Mouse (Mus musculus) cerebellum, adult 11-12 months (tissue): ENCODE results near the gene Kdm6b.
"Not testable (repeated sequence)": the region's sequence is repeated elsewhere in the genome, so short reads cannot be mapped to it uniquely, and the experiment has no call there.

Source experiments
- DNase-seq: peaks from one replicate; pipeline ENCODE4 v3.0.0; 2022

Gene Kdm6b

DNA sequence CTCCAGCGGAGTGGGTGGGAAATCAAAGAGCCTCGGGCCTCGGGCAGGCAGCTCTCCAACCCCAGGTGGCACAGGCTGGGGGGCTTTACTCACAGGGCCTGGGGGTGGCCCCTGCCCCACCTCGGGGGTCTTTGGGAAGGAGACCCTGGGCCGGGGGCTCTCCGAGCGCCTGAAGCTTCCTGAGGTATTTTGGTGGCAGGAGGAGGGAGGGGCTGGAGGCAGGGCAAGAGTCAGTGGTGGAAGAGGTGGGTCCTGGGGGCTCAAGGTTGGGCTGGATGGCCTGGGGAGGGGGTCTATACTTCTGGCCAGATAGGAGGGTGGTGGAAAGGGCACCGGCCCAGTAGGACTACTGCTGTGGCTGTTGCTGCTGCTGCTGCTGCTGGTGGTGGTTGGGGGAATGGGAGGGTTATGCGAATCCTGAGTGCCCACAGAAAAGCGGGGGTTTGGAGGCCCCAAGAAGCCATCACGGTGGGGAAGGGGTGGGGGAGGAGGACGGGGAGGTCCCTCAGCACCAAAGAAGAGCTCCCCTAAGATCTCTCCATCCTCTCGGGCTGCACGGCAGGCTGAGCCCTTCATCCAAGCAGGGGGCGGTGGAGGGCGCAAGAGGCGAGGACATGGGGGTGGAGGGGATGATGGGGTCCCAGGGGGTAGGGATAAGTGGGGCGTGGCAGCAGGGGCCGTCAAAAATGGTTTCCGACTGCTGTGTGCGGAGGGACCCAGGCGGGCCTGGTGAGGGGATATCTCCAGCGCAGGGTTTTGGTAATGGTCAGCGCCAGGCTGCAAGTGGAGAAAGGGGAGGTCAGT is 7.9 kb downstream of the Kdm6b start:
- peak; percentile 66 for DNase-seq

DNA sequence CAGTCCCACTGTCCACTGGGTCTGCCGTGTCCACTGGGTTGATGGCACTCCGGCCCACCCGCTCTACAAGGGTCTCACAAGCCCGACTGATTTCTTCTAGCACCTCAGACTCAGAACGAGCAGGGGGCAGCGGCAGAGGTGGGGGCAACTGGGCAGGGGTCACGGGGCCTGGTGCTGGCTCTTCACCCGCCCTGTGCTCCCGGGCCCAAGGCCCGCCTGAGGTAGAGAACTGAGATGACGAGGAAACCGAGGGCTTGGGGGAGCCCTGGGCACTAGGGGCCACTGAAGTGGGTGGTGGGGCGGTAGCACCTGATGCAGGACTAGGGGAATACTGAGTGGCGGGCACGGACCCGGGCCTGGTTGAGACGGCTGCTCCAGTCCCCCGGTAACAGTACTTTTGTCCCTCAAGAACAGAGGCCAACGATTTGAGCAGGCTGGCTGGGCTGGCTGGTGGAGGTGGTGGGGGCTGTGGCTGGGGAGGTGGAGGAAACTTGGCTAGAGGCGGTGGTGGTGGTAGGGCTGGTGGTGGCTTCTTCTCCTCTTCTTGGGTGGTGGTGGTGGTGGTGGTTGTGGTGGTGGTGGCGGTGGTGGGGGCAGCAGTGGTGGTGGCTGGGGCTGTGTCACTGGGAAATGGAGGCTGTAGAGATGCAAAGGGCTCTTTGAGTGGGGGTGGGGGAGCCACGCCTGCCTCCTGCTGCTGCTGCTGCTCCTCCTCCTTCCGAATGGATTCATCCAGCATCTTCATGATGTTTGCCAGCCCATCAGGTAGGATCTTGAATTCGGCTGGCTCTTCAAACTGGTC is 8.7 kb downstream of the Kdm6b start:
- peak; percentile 57 for DNase-seq

- DNase-seq: peak; percentile 31
Observed at GRCm38 (mm10) chr11:69403691-69404594, 9.5 kb downstream of the Kdm6b start.

DNA sequence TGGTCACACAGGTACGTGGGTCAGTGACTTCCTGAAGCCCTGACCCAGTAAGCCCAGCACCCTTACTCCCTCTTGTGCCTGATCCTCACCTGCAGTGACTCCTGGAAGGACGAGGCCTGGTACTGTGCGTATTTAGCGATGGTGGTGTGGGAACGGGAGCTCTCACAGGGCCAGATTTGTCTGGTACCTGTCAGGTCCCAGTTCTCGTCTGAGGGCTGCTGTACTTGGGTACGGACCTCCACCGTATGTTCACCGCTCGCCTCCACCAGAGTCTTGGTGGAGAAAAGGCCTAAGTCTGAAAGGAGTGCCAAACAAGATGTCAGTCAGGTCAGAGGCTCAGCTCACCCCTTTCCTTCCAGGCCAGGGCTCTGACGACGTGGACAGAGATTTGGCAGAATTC is 11.5 kb downstream of the Kdm6b start:
- DNase-seq: peak; percentile 52

GRCm38 (mm10) chr11:69401210-69401637 is 12.3 kb downstream of the Kdm6b start:
- DNase-seq: peak; percentile 97

- peak; percentile 66 for DNase-seq
Observed at GRCm38 (mm10) chr11:69400083-69400850, 13.2 kb downstream of the Kdm6b start.

DNA sequence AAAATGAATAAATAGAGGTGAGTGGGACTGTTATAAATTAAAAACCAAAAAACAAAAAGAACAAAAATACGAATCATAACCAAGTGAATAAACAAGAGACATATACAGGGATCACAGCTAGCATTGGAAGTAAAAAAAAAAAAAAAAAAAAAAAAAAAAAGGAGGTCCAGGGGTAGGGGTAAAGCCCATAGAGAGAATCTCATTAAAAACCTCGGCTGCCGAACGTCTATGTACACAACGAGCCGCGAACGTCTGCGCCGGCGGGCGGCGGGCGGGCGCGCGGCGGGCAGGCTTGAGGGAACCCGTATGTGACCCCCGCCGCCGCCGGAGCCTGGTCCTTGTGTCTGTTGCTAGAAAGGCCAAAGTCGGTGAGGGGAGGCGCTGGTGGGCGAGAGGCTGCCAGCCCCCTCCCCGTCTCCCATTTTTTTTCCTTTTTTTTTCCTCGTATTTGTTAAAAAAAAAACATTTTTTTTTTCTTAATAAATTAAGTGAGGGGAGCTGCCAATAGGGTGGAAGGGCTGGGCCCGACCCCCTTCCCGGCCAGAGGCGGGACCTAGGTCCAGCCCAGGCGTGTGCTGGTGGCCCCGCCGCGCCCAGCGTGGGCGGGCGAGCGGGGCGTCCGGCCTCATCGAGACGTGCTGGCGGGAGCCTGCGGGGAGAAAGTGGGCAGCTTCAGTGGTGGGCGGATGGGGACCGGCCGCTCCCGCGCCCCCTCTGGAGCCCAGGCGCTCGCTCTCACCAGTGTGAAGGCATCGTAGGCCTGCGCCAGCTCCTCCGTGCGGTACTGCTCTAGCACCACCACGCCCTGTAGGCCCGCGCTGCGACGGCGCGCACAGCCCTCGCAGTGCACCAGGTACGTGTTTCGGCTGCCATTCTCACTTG is 14.0 kb downstream of the Kdm6b start:
- peak; percentile 59 for DNase-seq

GRCm38 (mm10) chr11:69398486-69399200 is 14.8 kb downstream of the Kdm6b start:
- DNase-seq: peak; percentile 60

GRCm38 (mm10) chr11:69398059-69398458 is 15.4 kb downstream of the Kdm6b start, which contains the start of gene Tmem88:
Gene Tmem88 (minus strand): TSS chr11:69398234.
- DNase-seq: peak; percentile 73

GRCm38 (mm10) chr11:69397581-69398057 is 15.9 kb downstream of the Kdm6b start:
- peak; percentile 74 for DNase-seq

DNA sequence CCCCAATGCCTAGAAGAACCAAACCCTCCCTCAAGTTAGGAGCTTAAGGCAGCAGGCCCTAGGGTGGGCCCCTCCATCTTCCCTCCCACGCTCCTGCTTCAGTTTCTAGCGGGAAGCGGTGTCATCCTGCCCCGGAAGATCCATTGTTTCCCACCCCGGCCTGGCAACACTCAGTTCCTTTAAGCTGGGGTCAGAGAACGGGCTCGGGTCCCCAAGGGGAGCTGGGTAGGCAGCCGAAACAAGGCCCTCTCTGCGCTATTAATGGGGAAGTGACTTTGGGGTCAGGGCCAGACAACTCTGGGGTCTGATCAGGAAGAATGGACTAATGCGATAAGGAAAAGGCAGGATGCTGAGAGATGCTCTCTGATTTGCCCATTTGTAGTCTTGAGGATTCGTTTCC is 16.7 kb downstream of the Kdm6b start:
- DNase-seq: peak; percentile 65

DNA sequence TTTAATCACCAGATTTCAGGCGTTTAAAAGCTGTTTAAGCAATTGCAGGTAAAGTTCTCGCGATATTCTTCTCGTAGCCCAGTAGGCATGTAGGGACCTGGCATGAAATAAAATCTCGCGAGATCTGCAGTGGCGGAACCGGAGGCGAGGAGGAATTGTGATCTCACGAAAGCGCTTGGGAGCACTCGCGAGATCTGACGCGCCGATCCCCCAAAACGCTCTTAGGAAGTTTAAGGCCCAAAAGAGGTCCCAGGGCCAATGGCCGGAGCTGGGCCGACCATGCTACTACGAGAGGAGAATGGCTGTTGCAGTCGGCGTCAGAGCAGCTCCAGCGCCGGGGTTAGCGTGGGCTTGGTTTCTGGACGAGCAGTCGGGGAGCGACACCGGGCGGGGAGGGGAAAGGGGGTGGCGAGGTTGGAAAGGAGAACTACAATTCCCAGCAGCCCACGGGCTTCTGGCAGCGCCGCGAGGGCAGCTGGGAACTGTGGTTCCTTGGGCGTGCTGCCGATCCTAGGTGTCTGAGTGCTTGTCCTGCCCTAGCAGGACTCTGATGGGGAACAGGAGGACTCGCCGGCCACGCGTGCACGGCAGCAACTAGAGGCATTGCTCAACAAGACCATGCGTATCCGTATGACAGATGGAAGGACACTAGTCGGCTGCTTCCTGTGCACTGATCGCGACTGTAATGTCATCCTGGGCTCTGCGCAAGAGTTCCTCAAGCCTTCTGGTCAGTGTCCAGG is 17.7 kb downstream of the Kdm6b start:
- peak; percentile 98 for DNase-seq

GRCm38 (mm10) chr11:69395235-69395633 is 18.2 kb downstream of the Kdm6b start, which contains the start of the genes Naa38 and Cyb5d1:
Gene Naa38 (plus strand): TSS chr11:69395487.
Gene Cyb5d1 (minus strand): TSS chr11:69395631.
- peak; percentile 92 for DNase-seq

GRCm38 (mm10) chr11:69394591-69395167 is 18.8 kb downstream of the Kdm6b start:
- DNase-seq: not testable (repeated sequence)

- peak; percentile 47 for DNase-seq
Observed at GRCm38 (mm10) chr11:69390400-69391034, 23.0 kb downstream of the Kdm6b start.

DNA sequence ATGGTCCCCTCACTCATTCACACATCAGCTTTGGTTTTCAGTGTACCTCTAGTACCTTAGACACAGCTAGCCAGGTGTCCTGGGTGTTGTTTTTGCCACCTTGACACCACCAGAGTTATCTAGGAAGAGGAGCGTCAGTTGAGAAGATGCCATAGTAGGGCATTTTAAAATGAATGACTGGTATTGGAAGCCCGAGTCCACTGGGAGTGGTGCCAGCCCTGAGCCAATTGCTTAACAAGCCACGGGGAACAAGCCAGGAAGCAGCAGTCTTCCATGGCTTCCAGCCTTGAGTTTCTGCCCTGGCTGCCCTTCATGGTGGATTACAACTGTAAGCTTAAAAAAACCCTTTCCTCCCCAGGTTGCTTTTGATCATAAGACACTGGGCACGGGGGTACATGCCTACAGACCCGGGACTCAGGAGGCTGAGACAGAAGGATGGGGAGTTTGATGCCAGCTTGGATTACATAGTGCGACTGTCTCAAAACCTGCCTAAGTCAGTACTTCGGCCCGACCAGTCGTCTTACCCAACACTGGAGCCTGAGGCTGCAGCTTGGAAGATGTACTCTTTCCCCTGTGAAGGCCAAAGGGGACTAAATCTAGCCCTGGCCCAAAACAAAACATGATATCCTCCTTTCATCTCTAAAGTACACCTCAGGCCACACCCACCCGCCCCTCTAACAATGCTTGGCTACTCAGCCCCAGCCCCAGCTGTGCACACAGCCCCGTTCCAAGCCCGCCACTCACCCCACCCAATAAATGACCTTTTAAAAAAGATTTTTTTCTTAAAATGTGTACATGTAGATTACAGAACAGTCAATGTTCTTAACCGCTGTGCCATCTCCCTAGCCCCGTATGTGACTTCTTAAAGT is 23.7 kb downstream of the Kdm6b start:
- peak; percentile 50 for DNase-seq

GRCm38 (mm10) chr11:69388680-69389079 is 24.8 kb downstream of the Kdm6b start:
- DNase-seq: no peak
